Mouse (Mus musculus) right cerebral cortex, adult 2 months (tissue): ENCODE data around the gene Phf21a.
A peak's percentile ranks its signal among the peaks of the same experiment; 100 is the strongest.

ENCODE experiments used
- DNase-seq, 2 experiments: peaks; one replicate each; pipeline ENCODE4 v3.0.0; 2021 to 2022; ENCODE audit warnings: low spot score in 2 of 2

The Phf21a gene

GRCm38 (mm10) chr2:92231706-92232105, 138.8 kb downstream of the Phf21a start:
- no peak for DNase-seq

GRCm38 (mm10) chr2:92234768-92235332, 141.9 kb downstream of the Phf21a start:
- no peak for DNase-seq

GRCm38 (mm10) chr2:92240299-92240698, 147.4 kb downstream of the Phf21a start:
- no peak for DNase-seq

DNA sequence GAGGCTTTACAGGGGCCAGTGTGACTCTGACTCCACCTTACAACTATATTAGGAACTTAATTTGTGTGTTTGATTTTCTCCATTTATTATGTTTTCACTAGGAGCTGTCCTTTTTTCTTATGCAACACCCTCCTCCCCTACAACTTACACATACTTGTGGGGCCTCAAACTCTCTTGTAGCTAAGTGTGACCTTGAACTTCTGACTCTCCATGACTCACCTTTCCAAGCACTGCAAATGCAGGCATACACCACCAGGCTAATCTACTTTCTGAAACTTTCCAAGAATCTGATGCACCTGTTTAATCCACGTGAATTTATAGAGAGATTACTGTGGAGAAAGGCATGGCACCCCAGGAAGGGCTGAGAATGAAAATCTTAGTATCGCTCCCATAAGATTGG, 147.9 kb downstream of the Phf21a start:
- no peak for DNase-seq

GRCm38 (mm10) chr2:92241317-92241716, 148.4 kb downstream of the Phf21a start:
- DNase-seq, result no peak

GRCm38 (mm10) chr2:92246112-92246511, 153.2 kb downstream of the Phf21a start:
- DNase-seq, result no peak

DNA sequence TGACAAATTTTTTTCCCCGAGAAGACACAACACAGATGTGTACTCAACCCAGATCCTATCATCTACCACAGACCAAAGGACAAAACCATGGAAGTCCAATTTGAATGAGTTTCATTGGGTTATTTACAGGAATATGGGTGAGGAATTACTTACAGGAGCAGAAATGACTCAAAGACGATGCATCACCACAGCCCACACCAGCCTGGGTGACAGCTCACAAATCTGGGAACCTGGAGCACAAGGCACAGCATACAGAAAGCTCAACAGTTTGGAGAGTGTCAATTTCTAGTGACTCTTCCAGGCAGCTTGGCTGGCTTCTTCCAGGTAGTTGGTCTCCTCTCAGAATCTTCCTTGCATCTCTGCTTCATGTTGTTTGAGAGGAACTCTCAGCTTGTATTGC, 154.8 kb downstream of the Phf21a start:
- no peak for DNase-seq

DNA sequence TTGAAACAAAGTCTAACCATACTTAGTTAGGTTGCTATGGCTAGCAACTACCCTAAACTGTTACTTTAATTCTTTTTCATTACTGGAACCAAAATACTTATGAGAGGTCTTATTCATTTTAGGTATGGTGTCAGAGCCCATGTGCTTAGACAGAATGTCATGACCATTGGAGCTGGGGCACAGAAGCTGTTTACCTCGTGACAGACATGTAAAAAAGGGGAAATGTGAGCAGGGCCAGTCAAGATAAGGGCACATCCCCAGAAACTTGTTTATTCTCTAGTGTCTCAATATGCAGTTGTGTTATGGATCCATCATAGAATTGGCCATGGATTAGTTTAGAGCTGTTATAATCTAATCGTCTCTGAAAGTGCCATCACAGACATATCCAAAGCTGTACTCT, 157.6 kb downstream of the Phf21a start:
- no peak for DNase-seq

GRCm38 (mm10) chr2:92253777-92254176, 160.9 kb downstream of the Phf21a start:
- DNase-seq, result no peak

- no peak for DNase-seq
Measured at GRCm38 (mm10) chr2:92256141-92256540, 163.2 kb downstream of the Phf21a start.

GRCm38 (mm10) chr2:92257372-92257956, 164.5 kb downstream of the Phf21a start:
- DNase-seq, result no peak

- DNase-seq, result no peak
Measured at GRCm38 (mm10) chr2:92259924-92260323, 167.0 kb downstream of the Phf21a start.

DNA sequence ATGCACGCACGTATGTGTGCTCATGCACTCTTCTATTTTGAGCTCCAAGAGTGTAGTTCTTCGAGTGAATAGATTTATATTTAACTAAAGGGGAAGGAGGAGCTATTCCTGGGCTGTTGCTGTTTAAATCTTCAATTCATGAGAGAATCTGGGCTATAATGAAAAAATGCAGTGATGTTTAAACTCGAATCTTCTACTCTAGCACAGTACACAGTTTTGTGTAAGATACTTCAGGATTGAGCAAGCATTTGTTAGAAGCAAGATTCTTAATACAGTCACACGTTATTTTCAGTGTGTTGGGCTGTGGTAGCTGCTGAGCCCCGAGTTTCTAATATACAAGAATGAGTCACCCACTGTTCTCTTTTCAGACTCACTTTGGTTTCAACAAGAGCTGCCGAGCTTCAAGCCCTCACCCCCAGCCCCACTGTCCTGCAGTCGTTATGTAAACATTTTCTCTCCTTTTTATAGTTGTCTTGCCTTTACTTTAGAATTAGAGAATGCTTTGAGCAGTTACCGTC, 173.2 kb downstream of the Phf21a start:
- DNase-seq, result peak in 1 of 2 experiments; percentile 49

GRCm38 (mm10) chr2:92269227-92269626, 176.3 kb downstream of the Phf21a start:
- no peak for DNase-seq

DNA sequence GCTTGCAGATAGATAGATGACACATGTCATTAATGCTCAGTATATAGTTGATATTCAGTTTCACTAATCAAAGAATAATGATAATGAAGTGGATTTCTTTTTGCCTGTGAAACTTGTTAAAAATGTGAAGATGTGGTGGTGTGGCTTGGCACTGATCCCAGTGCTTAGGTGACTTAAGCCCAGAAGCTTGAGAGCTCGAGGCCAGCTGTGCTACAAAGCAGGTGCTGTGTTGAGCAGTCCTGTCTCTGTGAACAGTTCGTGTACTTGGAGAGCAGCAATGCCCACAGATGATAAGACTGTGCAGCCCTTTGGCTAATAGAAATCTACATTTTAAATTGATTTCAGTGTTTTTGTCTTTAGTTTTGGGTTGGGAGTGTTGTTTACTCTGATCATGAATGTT, 179.6 kb downstream of the Phf21a start:
- no peak for DNase-seq

- DNase-seq, result no peak
Measured at GRCm38 (mm10) chr2:92273101-92273801, 180.3 kb downstream of the Phf21a start.

GRCm38 (mm10) chr2:92273802-92274183, 180.9 kb downstream of the Phf21a start:
- DNase-seq, result no peak

- no peak for DNase-seq
Measured at GRCm38 (mm10) chr2:92277787-92278186, 184.9 kb downstream of the Phf21a start.

DNA sequence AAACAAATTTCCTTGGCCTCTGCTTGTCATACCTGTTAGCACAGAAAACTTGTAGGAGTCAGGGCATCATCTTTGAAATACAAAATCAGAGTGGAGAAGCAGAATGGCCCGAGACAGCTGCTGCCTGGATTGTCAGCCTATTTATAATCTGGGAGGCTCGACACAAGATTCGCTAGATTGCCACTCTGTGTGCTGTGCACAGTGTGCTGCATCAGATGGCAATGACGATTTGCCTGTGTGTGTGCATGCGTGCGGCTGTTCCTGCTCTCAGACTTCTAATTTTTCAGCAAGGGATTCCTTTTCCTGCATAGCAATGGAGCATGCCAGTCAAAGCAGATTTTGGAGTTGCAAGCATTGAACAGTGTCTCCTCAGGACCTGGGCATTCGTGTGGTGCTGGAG, 185.7 kb downstream of the Phf21a start:
- DNase-seq, result peak; percentile 47 to 69

DNA sequence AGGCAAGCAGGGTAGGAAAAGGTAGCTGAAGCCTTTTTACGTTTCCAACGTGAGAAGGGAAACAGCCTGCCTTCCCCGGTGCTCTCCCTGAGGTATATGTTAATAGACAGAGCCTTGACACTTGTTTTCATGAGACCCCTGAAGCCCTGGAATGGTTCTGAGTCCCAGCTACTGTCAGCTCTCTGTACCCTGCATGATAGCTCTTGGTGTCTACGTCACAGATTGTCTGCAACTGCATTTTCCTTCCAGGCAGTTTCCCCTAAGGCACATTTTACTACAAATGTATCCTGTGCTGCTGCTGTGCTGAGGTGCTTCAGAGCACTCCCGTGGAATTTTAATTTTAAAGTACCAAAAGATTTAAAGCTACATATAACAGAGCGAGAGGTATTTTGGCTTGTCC, 186.5 kb downstream of the Phf21a start:
- DNase-seq, result no peak

- no peak for DNase-seq
Measured at GRCm38 (mm10) chr2:92285597-92285996, 192.7 kb downstream of the Phf21a start.

DNA sequence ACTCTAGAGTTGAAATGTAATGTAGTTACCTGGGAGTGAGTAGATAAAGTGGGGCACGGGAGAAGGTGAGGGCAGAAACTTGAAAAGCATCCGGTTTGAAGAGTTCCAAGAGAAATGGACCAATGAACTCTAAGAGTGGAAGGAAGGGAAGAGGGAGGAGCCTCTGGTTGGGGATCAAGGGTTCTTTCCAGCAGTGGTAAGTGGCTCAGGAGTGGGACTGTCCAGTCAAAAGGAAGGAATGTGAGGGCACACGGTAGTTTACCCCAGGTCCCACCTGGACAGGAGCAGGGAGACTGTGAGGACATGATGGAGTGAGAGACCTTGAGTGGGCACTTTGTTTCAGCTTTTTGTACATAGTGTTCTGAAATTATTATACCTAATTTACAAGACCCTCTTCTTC, 196.4 kb downstream of the Phf21a start:
- DNase-seq, result no peak

GRCm38 (mm10) chr2:92291526-92291925, 198.6 kb downstream of the Phf21a start:
- no peak for DNase-seq
